Mouse (Mus musculus) heart, postnatal 14 days (tissue): ENCODE data around the gene Usp19. TPM values are rescaled to one million over a fixed set of nuclear protein-coding genes. Genes with fewer than 3 reads are reported as not detected.

Experiments
- DNase-seq, 2 experiments: peaks; one replicate each; pipeline ENCODE4 v3.0.0; 2021 to 2022
- intact Hi-C: fragments of 180-260 bp; cut with DNase I; formaldehyde crosslinking; loops from one replicate; pipeline ENCODE4 v1.15.1; 2025
- total RNA-seq, 2 experiments: library from RNA; stranded (reverse); gene quantifications; 2 replicates each; pipeline ENCODE4 v1.2.3; 2021

The Usp19 gene
- total RNA-seq, 2 experiments from 2014 or later = 101 to 108 TPM

DNA sequence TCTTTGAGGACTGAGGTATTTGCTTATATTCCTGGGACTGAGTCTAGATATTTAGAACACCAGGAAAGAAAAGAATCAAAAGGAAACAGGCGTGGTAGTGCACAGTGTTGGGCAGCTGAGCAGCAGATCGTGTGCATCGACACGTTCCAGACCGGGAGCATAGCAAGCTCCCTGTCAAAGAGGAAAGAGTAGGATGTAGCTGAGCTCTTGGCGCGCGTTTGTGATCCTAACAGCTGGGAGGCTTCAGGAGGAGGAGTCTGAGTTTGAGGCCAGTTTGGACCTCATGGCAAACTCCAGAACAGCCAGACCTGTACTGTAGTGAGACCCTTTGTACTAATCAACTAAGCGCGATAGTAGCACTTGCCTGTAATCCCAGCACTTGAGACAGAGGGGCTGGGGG is 28.2 kb upstream of the Usp19 start:
- intact Hi-C loops = no loop called here
- peak; percentile 55 to 60 for DNase-seq

GRCm38 (mm10) chr9:108463713-108464112 is 26.7 kb upstream of the Usp19 start:
- intact Hi-C loops = no loop called here
- no peak for DNase-seq

DNA sequence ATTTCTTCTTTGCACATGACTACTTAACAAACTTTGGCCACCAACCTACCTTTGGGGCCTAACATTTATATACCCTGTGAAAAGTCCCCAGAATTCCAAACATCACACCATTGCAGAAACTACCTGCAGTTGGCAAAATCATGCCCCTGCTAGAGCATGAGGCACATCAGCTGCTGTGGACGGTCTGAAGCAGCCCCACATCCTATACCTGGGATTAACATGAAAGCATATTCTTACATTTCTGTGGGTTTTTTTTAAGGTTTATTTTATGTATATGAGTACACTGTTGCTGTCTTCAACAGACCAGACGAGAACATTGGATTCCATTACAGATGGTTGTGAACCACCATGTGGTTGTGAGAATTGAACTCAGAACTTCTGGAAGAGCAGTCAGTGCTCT is 24.2 kb upstream of the Usp19 start:
- no peak for DNase-seq
- intact Hi-C loops = no loop called here

- no peak for DNase-seq
- intact Hi-C loops = no loop called here
Observed at GRCm38 (mm10) chr9:108469430-108469829, 21.0 kb upstream of the Usp19 start.

- intact Hi-C loops = no loop called here
- no peak for DNase-seq
Observed at GRCm38 (mm10) chr9:108469845-108470244, 20.6 kb upstream of the Usp19 start.

DNA sequence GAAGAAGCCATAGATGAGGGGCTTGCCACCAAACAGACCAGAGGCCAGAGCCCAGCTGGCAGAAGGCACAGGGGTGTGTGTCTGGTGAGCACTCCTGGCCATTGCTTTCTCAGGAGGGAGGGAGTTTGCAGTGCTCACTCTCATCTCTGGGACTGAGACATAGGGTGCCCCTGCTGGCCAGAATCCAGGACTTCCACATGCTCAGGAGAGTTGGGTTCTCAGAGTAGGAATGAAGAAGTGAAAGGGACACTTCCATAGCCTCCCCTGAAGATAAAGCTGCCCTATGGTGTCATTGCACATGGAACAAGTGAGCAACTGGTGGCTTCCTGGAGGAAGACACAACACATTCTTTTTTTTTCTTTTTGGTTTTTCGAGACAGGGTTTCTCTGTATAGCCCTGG is 15.9 kb upstream of the Usp19 start:
- intact Hi-C loops = no loop called here
- DNase-seq = no peak

DNA sequence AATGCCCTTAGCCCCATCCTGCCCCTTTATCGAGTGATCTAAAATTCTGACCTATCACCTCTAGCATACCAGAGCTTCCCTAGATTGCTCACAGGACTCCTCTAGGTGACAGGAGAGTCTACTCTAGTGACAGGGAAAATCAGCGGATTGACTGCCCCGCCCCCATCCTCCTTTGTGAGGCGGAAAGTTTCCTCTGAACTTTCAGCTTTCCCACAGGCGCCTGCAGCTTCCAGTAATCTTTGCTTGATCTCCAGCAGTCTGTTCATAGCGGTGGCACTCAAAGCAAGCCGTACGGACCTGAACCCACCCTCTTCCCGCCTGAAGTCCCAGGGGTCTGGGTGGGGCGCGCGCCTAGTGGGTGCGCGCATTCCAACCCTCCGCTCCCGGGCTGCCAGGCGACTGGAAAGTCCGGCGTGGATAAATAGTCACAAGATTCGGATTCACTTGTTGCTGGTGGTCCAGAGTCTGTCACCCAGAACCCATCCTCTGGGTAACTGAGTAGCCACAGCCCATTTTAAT is 11.7 kb upstream of the Usp19 start:
- intact Hi-C loops = loop anchor here (2.0 kb wide), 1 partner anchor 18 kb away; the partner anchor contains the start of genes Ccdc71 and Klhdc8b
- DNase-seq = peak; percentile 91 to 92

DNA sequence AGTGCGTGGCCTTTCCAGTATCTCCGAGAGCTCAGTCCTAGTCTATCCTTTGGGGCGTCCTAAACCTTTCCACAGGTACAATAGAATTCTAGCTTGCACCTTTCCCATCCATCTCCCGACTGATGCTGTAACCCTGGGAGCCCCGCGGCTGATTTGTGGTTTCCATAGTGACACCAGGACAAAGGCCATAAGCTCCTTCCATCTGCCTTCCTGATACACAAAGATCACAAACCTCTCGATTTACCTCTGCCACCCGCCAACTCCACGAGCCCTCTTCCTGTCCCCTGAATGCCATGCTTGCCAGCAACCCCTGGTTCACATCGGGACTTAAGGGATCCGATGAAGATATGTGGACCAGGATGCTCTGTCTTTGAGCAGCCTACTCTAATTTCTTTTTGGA is 11.2 kb upstream of the Usp19 start:
- no peak for DNase-seq

GRCm38 (mm10) chr9:108479721-108480351 is 10.6 kb upstream of the Usp19 start, which contains the start of gene Lamb2:
Gene Lamb2 (plus strand): TSS chr9:108479736.
- intact Hi-C loops = loop anchor here (2.0 kb wide), 1 partner anchor 19 kb away; the partner anchor contains the start of genes Ccdc71 and Klhdc8b
- DNase-seq = peak; percentile 57 to 60

More for the DNA sequence above, 11.2 kb upstream of the Usp19 start:
- intact Hi-C loops = loop anchor here (2.0 kb wide), 1 partner anchor 18 kb away; the partner anchor contains the start of genes Ccdc71 and Klhdc8b

DNA sequence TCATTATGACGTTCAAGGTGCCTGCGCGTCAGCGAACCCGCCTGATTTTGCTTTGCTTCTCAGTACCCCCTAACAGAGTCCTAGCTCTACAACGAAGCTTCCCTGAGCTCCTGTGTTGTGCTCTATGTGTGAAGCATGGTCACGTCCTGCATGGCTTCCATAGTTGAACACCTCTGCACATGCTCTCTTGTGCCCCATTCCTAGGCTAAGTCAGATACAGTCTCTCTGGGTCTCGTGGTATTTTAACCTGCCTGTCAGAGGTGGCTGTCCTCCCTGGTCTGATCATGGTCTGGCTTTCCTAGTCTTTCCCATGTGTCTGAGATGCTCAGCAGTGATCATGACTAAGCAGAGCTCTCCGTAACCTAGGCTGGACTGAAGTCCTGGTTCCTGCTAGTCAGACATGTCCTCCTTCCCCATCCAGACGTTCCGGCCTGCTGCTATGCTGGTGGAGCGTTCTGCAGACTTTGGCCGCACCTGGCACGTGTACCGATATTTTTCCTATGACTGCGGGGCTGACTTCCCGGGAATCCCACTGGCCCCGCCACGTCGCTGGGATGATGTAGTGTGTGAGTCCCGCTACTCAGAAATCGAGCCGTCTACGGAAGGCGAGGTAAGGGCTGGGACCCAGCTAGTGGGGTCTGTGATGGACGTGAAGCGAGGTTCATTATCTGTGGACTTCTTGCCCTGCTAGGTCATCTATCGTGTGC is 9.4 kb upstream of the Usp19 start:
- no peak for DNase-seq
- intact Hi-C loops = no loop called here

DNA sequence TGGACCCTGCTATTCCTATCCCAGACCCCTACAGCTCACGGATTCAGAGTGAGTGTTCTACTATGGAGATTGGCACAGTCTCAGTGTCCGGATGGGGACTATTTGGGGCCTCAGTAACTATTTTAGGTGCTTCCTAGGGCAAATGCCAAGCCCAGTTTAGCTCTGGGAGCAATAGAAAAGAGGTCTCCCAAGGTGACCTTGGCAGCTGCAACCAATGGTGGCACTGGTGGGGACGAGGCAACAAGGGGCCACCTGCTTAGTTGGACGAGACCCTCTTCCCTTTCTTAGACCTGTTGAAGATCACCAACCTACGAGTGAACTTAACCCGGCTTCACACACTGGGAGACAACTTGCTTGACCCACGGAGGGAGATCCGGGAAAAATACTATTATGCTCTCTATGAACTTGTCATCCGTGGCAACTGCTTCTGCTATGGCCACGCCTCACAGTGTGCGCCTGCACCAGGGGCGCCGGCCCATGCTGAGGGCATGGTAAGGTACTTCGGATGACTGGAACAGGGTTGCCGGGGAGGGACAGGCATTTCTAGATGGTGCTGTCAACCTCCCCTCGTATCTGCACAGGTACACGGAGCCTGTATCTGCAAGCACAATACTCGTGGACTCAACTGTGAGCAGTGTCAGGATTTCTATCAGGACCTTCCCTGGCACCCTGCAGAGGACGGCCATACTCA is 8.7 kb upstream of the Usp19 start:
- DNase-seq = peak in 1 of 2 experiments; percentile 45
- intact Hi-C loops = no loop called here

DNA sequence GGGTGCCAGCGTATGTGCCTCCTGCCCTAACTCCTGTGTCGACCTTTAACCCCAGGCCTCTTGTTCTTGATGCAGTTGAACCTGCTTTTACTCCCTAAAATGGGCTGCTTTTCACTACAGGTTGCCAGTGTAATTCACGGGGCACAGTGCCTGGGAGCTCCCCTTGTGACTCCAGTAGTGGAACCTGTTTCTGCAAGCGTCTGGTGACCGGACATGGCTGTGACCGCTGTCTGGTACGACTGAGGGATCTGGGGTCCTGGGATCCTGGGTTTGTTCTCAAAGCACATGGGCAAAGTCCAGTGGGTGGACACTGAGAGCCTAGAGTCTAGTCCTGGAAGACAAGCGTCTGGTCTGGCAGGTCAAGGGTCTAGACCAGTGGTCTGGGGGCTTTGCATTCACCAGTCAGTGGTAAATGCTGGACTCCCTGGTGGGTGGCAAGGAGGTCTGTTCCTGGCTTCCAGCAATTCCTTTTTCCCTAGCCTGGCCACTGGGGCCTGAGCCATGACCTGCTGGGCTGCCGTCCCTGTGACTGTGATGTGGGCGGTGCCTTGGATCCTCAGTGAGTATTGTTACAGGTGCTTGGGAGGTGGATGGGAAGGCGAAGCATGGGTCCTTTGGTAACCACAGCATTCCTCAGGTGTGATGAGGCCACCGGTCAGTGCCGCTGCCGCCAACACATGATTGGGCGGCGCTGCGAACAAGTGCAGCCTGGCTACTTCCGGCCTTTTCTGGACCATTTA is 7.2 kb upstream of the Usp19 start:
- intact Hi-C loops = no loop called here

GRCm38 (mm10) chr9:108484021-108484420 is 6.4 kb upstream of the Usp19 start:
- intact Hi-C loops = no loop called here
- DNase-seq = no peak

More for the DNA sequence above, 7.2 kb upstream of the Usp19 start:
- no peak for DNase-seq

- intact Hi-C loops = no loop called here
- no peak for DNase-seq
Observed at GRCm38 (mm10) chr9:108485301-108485875, 5.0 kb upstream of the Usp19 start.

DNA sequence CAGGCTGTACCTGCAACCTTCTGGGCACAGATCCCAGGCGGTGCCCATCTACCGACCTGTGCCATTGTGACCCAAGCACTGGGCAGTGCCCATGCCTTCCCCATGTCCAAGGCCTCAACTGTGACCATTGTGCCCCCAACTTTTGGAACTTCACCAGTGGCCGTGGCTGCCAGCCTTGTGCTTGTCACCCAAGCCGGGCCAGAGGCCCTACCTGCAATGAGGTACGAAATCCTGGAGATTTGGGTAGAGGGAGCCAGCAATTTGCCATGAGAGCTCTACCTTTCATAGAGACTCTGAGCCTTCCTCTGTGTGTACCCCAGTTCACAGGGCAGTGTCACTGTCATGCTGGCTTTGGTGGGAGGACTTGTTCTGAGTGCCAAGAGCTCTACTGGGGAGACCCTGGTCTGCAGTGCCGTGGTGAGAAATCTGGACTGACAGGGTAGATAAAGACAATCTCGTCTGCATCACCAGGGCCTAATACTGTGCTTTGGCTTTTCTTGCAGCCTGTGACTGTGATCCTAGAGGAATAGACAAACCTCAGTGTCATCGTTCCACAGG is 3.4 kb upstream of the Usp19 start:
- intact Hi-C loops = no loop called here
- DNase-seq = no peak

- no peak for DNase-seq
- intact Hi-C loops = no loop called here
Observed at GRCm38 (mm10) chr9:108488403-108488802, 2.0 kb upstream of the Usp19 start.

DNA sequence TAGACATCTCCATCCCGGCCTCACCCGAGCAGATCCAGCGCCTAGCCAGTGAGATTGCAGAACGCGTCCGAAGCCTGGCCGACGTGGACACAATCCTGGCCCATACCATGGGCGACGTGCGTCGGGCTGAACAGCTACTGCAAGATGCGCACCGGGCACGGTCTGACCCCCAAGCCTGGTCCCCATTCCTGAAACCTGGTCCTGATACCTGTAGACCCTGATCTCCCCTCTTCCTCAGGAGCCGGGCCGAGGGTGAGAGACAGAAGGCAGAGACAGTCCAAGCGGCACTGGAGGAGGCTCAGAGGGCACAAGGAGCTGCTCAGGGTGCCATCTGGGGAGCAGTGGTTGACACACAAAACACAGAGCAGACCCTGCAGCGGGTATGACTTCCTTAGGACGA is 1.2 kb upstream of the Usp19 start:
- intact Hi-C loops = no loop called here

GRCm38 (mm10) chr9:108489702-108490558 is 472 bp upstream of the Usp19 start:
- intact Hi-C loops = loop anchor here (2.0 kb wide), 1 partner anchor 17 kb away; the partner anchor contains the start of gene Qars
- no peak for DNase-seq

More for the DNA sequence above, 1.2 kb upstream of the Usp19 start:
- DNase-seq = no peak

GRCm38 (mm10) chr9:108491286-108491580 is 831 bp downstream of the Usp19 start:
- intact Hi-C loops = loop anchor here (2.0 kb wide), 1 partner anchor 16 kb away; the partner anchor contains the start of gene Qars
- DNase-seq = no peak
